Mouse (Mus musculus) megakaryocyte progenitor cell, adult 5-6 weeks (primary cell): Measurements from ENCODE around the gene Gtf2f2. TPM values are rescaled to one million over a fixed set of nuclear protein-coding genes. Genes with fewer than 3 reads are reported as not detected.

Experiments
- ATAC-seq: replicated peaks from 2 replicates; pipeline ENCODE4 v1.8.0; 2016; ENCODE audit warnings: mild to moderate bottlenecking, moderate TSS enrichment, inconsistent platforms; ENCODE audit not compliant: poor library complexity
- total RNA-seq, 2 experiments: library from RNA; stranded (forward) in 1 of 2; stranded (reverse) in 1 of 2; fragments of 157-497, 149-512 nt in 1 of 2; fragments of 200-1000 nt in 1 of 2; gene quantifications; 2 replicates each; pipeline versions ENCODE4 v1.2.3 to v1.2.4; 2015 to 2017

Gtf2f2 gene
- total RNA-seq, 2 experiments from 2014 or later: 66.1 to 76.0 TPM

DNA sequence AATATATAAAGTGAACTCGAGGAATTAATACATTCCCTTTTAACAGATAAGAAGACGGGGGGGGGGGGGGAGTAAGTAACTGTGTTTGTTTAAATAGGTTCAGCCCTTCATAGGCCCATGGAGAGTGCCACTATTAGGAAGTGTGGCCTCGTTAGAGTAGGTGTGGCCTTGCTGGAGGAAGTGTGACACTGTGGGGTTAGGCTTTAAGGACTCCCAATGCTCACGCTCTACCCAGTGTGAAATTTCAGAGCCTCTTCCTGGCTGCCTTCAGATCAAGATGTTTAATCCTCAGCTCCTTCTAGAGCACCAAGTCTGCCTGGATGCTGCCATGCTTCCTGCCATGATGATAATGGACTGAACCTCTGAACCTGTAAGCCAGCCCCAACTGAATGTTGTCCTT lies 8.9 kb downstream of the Gtf2f2 start:
- peak; percentile 57 for ATAC-seq

DNA sequence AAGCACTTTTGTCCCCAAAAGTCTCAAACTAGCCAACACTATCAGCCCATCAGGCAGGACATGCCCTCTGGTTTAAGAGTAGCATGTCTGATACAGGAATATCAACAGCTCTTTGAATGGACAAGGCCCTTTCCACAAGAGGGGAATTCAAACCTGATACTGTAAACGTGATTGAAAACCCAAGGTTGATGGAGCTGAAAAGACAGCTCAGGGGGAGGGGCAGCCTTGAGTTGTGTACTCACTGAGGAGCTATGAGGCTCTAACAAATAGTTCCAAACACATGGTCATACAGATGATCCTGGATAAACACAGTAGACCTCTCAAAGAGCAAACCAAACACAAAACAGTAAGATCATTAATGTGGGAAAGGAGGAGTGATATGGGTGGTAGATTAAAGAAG lies 12.6 kb downstream of the Gtf2f2 start:
- no peak for ATAC-seq

DNA sequence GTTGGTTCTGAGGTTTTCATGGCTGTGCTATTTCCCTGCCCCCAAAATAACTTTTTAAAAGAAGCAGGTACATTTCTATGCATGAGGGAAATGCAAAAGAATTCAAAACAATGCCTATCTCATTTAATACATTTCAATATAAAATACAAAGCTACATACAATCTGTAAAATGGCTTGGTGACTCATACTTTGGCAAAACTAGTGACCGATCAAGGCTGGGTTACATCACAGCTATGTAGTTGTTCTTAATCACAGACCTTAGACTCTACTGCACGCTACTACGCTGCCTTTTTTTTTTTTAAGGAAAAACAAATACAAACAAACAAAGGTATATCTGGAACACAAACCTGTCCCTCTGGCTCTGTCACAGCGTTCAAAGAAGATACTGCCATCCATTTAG lies 18.3 kb downstream of the Gtf2f2 start:
- ATAC-seq: no peak

DNA sequence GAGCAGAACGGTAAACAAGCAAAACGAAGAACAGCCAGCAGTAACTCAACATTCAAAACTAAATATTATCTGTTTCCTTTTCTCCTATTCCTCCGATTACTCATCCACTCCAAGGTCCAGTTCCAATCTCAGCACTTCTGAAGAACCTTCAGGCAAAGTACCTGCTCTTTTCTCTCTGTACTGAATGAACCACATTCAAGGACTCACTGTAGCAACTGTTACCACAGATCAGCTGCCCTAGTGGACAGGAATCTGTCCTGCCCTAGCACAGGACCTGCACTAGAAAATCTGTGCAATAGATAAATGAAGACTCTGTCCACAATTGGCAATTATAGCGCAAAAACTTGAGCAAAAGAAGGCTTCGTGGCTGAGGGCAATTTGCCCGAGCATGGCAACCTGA lies 19.7 kb downstream of the Gtf2f2 start:
- no peak for ATAC-seq

DNA sequence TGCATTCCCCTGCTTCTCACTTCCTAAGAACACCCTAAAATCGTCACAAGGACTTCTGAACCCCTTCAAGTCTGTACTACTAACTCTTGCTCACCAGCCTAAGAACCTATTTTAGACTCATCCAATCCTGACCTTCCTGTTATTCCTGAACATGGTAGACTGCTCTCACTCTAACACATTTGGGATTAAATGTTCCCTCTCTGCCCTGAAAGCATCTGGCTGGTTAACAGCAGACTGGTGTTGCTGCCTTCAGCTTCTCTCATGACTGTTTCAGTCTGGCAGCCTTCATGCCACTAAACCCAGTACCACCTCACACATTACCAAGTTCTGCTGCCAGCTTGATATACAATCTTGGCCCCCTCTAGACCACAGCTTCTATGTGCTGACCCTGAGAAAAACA lies 21.5 kb downstream of the Gtf2f2 start:
- no peak for ATAC-seq

DNA sequence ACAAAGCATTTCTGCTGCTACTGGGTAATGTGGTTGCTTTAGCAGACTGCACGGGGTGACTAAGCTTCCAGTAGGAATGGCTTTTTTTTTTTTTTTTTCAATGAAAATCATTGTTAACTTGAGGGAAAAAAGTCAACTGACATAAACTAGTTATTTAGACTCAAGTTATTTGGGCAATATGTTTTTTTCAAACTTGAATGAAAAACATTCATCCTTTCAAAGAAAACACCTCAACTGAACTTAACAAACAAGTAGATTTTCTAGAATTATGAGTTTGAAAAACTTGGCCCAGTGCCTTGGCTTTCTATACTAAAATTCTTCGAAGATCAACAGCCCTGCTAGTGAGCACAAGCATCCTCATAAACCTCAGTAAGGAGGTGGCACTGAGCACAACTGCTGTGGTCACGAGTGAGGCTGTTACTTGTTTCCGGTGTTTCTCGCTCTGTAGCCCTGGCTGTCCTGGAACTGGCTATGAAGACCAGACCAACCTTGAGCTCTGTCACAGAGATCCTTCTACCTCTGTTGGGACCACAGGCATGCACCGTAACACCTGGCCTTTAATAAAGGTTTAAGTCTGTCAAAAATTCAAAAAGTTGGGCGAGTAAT lies 23.7 kb downstream of the Gtf2f2 start:
- no peak for ATAC-seq

DNA sequence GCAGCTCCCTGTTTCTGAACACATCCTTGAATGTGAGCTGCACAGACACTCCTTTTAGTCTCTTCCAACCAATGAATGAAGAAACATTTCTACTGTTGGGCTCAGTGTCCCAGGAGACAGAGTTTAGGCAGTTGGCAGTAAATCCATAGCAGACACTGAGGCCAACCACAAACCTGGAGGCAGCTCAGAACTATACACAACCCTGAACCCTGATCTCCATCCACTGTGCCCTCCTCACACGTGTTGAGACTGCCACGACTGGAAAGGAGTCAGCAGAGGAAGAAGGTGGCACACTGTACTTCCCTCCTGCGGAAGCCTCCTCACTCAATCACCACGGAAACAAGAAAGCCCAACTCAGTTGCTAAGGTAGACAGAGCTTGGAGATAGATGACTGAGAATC lies 25.6 kb downstream of the Gtf2f2 start:
- peak; percentile 37; the same call in 1 of the 2 replicates for ATAC-seq

DNA sequence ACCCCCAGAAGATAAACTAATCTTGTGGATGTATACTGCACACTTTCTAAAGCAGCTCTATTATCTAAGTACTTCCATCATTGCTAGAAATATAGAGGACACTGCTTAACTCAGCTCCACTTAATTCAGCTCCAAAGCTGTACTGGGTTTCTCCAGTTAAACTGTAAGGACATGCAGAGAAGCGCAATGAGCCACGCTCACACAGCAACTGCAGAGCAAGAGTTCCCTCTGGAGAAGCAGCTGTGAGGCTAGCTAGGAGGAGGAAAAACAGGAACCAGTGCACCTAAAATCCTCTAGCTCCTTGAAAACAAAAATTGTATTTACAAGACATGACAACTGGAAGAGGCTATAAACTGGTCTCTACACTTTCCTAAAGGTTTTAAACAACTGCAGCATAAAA lies 26.8 kb downstream of the Gtf2f2 start:
- ATAC-seq: no peak

DNA sequence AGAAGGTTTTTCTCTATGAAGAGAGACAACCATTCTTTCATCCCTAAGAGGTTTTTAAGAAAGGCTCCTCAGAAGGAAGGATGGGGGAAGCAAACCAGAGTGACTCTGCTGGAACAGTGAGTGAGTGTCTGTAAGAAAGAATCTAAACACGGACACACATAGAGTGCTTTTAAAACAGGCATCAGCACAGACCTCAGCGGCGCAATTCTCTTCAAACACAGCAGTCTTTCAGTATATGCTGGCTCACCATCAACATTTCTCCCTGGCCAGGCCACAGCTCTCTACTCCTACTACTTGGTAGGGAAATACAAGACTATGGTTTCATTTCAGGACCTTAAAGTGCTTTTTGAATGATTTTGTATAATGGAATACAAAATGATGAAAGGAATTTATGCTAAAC lies 29.4 kb downstream of the Gtf2f2 start:
- no peak for ATAC-seq

DNA sequence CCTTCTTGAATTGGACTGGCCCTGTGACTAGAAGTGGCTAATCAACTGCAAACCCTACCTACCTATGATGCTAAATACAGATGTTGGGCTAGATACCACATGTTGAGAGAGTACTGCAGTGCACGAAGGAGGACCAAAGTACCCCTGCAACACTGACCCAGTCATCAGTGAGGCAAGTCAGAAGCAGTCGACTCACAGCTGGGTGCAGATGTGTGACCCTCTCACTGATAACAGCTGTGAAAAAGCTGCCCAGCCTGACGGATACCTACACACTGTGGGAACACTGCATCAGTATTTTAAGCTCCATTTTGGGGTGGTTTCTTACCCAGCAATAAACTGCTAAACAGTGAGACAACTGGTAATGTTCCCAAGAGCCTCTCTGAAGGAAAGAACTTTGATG lies 34.6 kb downstream of the Gtf2f2 start:
- peak; percentile 66 for ATAC-seq

DNA sequence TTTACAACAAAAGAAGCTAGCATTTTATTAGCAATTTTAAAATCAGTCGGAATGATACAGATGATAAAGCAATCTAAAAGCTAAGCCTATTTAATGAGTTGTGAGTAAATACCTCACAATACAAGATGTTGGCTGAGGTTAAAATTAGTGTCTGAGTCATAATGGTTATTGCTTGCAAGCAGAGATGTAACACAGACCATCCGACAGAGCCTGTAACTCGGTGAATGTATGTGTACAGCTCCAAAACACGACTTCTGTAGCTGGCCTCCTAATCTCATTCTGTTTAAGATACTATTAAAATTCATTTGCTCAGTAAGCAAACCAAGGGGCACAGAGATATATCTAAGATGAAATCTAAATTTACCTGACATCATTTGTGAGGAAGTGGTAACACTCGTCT lies 43.4 kb downstream of the Gtf2f2 start:
- no peak for ATAC-seq

DNA sequence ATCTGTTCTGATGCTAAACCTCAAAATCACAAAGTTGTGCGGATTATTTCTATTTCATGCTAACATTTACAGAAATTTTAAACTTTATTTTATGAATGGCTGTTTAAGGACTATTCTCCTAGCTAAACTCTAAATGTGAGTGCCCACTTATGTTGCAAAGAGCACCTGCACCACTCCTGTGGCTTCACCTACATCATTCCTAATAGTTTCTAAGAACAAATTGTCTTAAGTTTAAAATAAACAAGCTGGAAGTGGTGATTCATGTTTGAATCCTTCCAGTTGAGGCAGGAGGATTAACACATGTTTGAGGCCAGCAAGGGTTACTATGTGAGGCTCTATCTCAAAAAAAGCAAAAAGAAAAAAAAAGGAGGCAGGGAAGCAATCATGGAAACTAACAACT lies 46.2 kb downstream of the Gtf2f2 start:
- no peak for ATAC-seq

DNA sequence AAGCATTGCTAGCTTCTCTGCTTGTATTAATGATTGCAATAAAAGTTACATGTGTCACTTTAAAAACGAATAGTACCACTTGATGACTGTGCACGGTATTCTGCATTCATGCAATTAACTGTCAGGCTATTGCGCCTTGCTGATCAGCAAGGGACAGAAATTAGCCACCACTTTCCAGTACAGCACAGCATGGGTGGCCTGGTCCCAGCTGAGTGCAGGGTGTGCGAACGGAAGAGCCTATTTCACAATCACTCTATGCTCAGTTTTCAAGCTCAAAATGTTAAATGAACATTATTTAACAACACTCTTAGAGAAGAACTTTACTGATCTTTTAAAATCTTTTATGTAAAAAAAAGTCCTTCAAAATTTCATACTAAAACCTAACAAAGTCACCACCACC lies 46.7 kb downstream of the Gtf2f2 start:
- ATAC-seq: peak; percentile 60; the same call in 1 of the 2 replicates

DNA sequence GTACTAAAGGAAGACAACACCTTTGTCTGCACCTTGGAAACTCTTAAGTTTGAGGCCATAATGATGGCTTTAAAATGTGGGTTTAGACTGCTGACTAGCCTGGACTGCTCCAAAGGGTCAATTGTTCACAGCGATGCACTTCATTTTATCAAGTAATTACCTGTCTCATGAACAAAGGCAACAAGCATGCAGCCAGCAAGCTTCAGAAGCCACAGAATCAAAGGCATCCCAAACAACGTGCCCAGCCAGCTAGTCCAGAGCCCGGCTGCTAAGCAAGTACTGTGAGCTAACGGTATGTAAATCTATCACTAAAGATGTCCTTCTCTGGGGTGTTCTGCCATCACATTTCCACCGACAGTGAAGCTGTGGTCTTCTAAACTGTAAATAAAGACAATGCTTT lies 47.5 kb downstream of the Gtf2f2 start:
- ATAC-seq: no peak

DNA sequence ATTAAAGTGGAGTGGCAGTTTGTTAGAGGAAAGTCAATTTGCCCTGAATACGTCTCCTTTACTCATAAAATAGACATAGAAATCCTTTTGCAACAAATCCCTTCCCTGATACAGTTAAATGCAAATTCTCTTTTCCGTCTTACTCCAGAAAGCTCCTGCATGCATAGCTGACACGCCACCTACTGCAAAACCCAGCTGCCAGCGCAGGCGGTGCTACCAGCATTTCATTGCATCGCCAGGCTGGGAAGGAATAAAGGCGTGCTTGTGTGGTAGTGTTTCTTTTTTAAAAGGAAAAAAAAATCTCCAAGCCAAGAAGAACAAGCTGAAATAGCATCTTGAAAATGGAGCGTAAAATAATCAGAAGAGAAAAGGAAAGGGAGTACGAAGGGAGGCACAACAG lies 48.4 kb downstream of the Gtf2f2 start:
- no peak for ATAC-seq

DNA sequence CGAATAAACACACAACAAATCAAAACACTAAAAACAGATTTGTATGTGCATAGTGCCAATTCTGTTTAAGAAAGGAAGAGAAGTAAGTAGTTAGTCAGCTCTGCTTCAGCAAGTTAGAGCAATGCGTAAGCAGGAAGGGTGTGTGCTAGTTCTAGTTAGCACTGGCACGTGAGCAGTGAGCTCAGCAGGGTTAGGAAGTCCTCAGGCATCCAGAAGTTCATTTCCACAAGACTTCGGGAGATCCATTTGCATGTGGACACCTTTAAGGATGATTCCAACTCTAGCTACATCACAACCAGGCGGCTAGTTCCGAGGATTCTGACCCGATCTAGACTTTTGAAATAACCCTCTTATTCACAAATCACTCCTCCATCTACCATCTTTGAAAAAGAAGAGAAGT lies 55.9 kb downstream of the Gtf2f2 start, which contains the start of gene Kctd4:
Gene Kctd4 (plus strand): TSS at position 244 of the 400 bp plus-strand sequence.
- ATAC-seq: no peak

DNA sequence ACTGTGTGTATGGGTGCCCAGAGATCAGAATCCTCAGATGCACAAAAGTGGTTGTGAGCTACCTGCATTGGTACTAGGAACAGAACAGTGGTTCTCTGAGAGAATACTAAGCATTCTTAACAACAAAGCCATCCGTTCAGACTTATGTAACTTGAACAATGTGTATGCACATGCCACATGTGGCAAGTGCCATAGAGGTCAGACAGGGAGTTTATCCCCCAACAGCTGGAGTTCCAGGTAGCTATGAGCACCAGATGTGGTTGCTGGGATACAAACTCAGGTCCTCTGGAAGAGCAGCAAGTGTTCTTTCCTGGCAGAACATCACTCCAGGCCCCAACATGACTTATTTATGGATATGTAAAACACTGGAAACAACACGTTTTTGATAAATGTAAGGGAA lies 57.7 kb downstream of the Gtf2f2 start:
- ATAC-seq: no peak

DNA sequence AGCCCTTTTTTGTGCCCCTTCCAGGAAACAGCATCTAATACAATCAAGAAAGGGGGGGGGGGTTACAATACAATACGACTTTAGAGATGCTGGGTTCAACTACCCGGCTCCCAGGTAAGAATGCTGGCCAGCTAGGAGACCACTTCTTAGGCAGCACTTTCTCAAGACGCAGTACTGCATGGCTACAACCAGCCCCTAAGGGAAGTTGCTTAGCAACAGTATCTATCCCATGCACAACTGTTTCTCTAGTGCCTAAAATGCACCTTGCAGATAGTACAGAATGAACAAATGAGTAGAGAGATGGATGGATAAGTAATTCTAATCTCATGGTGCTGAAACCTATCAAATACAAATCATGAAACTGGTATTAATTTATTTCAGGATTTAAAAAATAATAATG lies 63.0 kb downstream of the Gtf2f2 start:
- ATAC-seq: 0 out of 2 replicates have a peak, but pooled peaks have one; percentile 34

DNA sequence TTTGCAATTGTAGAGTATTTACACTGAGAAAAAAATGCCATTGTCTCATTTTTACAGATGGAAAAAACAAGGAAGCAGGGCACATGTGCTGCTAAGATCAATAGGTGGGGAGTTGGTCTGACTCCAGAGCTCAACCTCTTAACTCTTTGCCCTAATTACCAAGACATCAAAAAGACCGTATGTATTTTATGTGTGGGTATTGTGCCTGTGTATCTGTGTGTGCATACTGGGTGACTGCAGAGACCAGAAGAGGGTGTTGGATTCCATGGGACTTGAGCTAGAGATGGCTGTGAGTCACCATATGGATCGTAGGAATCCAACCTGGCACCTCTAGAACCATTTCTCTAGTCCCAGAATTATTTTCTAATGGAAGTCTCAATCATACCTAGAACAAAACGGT lies 68.3 kb downstream of the Gtf2f2 start:
- ATAC-seq: no peak

DNA sequence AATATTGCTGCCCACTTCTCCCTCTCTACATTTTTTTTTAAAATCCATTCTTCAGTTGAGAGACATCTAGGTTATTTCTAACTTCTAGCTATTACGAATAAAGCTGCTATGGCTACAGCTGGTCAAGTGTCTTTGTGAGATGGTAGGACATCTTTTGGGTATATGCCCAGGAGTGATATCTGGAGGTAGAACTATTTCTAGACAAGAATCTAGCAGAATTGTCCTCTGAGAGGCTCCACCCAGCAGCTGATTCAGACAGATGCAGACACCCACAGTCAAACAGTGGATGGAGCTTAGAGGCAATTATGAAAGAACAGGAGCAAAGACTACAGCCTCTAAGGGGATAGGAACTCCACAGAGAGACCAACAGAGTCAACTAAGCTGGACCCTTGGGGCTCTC lies 69.2 kb downstream of the Gtf2f2 start:
- ATAC-seq: no peak

DNA sequence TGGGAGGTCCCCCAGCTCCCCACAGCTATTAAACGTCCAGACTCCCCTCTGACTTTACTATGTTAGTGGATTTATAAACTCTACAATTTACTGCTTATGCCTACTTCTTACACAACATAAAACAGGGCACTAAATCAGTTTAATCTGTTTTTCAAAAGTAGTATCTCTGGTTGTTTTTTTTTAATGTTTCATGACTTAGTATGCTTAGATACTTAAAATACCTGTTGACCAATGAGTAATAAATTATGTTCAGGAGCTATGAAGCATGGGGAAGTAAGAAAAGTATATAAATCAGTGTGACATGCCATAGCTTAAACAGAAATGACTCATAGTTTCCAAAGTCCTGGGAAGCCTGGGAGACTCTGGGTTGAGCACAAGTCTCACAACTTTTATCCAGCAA lies 73.0 kb downstream of the Gtf2f2 start:
- no peak for ATAC-seq

DNA sequence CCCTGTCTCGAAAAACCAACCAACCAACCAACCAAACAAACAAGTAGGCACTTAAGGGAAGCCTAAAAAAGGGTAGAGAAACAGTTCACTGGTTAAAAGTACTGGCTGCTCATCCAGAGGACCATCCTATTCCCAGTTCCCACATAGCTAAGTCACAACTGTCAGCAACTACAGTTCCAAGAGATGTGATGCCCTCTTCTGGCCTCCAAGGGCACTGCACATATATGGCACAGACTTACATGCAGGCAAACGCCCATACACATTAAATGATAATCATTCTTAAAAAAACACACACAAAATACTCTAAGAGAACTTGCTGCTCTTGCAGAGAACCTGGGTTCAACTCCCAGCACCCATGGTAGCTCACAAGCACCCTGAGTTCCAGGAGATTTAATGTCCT lies 76.3 kb downstream of the Gtf2f2 start:
- peak; percentile 48 for ATAC-seq

DNA sequence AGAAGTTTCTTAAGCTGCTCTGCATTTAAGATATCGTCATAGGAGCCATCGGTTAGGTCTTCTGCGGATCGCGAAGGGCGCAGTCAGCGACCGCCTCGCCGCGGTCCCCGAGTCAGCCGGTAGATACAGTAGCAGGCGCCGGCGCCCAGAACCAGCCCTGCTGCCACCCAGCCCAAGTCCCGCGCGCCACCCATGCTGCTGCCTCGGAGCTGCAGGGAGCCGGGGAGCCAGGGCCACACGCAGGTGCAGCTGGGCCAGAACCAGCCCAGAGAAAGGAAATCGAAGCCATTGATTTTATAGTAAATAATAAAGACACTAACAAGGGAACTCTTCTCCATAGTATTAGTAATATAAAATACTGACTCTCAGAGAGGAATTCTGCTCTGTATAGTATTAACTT lies 79.4 kb downstream of the Gtf2f2 start:
- ATAC-seq: peak; percentile 42; the same call in 1 of the 2 replicates
